Mouse (Mus musculus) cerebellum, adult 11-12 months (tissue): ENCODE results near the gene Usp7.
"Not testable (repeated sequence)": the region's sequence is repeated elsewhere in the genome, so short reads cannot be mapped to it uniquely, and the experiment has no call there.

Experiments used
- DNase-seq: peaks from one replicate; pipeline ENCODE4 v3.0.0; 2022

Gene Usp7

DNA sequence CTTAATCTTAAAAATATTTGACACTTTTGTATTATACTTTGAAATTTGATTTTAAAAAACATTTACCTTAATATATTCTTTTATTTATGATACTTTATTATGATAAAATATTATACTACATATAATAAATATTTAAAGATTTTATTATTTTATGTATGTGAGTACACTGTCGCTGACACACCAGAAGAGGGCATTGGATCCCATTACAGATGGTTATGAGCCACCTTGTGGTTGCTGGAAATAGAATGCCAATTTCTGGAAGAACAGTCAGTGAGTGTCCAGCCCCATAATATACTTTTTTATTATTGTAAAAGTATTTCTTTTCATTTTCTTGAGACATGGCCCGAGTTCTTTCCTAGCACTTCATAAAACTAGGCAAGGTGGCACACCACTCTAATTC is 10.4 kb downstream of the Usp7 start:
- no peak for DNase-seq

DNA sequence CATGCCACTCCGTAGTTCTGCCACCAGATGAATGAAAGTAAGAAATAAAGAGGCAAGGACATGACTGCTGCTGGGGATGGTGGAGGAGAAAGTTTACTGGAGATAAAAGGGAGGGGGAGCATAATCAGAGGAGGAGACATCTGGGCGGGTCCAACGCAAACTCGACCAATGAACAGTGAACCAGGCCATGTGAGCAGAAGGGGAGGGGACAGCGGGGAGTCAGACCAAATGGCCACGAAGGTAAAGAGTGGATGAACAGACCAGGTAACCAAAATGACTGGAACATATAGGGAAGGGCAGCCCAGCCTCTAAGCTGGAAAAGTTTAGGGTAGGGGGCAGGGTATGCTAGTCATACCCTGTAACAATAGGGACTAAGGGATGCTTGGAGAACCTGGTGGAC is 10.9 kb downstream of the Usp7 start:
- DNase-seq, result no peak

DNA sequence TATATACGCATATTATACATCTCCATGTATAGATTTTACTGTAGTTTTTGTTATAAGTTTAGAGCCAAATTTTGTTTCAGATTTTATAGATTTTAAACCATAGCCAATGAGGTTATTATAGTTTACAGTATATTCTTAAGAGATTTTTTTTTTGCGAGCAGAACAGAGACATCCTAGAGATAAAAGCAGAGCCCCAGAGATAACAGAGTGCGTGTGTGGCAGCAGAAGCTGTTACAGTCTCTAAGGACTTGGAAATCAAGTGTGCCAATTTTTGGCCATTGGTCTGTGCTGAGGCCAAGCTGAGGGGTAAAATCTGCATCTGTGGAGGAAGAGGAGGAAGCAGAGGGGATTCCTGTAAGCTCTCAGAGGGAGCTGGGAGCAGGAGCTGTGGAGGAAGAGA is 11.9 kb downstream of the Usp7 start:
- DNase-seq, result no peak

DNA sequence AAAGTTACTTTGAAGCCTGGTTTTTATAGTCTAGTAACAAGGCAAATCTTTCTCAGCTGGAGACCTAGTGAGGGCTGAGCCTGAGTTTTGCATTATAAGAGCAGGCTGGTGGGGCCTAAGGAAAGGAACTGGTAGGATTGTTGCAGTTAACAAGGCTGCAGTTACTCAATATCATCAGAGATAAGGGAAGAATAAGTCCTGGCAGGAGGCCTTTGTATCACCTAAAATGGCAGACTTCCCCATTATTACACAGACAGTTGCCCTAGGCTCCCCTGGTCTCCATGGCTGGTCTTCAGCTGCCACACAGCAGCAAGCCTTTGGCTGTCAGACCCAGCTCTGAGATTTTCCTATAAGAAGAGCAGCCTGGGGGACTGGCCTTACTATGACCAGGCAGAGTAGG is 13.4 kb downstream of the Usp7 start:
- no peak for DNase-seq

- no peak for DNase-seq
These were observed 14.9 kb downstream of the Usp7 start for GRCm38 (mm10) chr16:8777202-8777601.

- no peak for DNase-seq
These were observed 15.5 kb downstream of the Usp7 start for GRCm38 (mm10) chr16:8776634-8777033.

GRCm38 (mm10) chr16:8771086-8771485 is 21.0 kb downstream of the Usp7 start:
- DNase-seq, result no peak

- peak; percentile 7 for DNase-seq
These were observed 21.8 kb downstream of the Usp7 start for GRCm38 (mm10) chr16:8770342-8770741.

DNA sequence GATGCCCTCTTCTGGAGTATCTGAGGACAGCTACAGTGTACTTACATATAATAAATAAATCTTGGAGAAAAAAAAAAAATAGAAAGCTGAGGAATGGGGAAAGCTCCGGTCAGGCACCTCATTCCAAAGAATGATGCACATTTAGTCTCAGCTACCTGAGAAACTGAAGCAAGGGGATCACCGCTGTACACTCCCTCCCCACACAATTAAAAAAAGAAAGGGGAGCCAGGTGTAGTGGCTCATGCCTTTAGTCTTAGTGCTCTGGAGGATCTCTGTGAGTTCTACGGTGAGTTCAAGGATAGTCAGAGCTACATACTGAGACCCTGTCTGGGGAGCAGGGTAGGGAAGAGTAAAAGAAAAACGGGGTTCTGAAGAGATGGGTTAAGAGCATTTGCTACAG is 22.6 kb downstream of the Usp7 start:
- no peak for DNase-seq

DNA sequence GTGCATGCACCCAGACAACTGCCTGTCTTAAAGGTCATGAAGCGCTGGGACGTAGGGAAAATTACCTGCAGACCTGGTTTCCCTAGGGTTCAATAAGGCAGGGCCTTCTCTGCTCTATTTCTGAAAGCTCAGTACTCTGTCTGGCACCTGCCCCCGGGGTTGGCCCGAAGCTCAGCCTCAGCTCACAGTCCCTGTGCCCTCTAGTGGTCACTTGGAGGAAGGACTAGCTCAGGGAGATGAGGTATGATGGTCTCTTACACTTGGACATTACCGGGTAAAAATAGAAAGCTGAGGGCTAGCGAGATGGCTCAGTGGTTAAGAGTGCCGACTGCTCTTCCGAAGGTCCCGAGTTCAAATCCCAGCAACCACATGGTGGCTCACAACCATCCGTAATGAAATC is 23.0 kb downstream of the Usp7 start:
- peak; percentile 82 for DNase-seq

DNA sequence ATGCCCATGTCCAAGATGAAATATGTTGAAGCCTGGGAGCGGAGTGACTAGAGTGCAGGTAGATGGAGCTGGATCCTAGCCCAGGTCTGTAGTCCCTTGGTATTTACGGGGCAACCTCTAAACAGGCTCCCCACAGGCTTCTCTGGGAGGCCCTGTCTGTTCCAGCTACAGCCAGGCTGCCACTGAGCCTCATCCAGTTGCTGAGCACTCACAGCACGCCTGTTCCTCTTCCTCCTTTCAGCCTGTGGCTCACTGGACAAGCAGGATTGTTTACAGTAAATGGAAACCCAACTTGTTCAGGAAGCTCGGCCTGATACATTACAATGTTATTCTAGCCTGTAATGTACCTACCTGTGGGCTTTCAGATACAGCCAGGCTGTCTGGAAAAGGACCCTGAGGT is 23.5 kb downstream of the Usp7 start:
- peak; percentile 32 for DNase-seq

- DNase-seq, result peak; percentile 6
These were observed 24.0 kb downstream of the Usp7 start for GRCm38 (mm10) chr16:8768071-8768470.

GRCm38 (mm10) chr16:8767133-8768052 is 24.7 kb downstream of the Usp7 start:
- no peak for DNase-seq

DNA sequence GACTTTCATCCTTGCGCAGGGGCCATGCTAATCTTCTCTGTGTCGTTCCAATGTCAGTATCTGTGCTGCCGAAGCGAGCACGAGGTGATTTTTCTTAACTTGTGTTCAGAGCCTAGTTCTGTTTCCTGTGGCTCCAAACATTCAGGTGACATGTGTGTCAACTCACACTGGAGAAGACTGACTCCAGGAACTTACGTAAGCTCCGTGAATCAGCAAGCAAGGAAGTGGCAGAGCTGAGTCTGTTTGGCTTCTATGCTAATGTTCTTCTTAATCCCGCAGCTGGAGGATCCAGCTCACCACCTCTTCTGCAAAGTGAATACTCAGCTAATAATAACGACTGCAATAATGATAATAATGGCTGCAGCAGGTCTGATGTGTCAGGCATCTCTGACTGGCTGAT is 25.9 kb downstream of the Usp7 start:
- DNase-seq, result no peak

DNA sequence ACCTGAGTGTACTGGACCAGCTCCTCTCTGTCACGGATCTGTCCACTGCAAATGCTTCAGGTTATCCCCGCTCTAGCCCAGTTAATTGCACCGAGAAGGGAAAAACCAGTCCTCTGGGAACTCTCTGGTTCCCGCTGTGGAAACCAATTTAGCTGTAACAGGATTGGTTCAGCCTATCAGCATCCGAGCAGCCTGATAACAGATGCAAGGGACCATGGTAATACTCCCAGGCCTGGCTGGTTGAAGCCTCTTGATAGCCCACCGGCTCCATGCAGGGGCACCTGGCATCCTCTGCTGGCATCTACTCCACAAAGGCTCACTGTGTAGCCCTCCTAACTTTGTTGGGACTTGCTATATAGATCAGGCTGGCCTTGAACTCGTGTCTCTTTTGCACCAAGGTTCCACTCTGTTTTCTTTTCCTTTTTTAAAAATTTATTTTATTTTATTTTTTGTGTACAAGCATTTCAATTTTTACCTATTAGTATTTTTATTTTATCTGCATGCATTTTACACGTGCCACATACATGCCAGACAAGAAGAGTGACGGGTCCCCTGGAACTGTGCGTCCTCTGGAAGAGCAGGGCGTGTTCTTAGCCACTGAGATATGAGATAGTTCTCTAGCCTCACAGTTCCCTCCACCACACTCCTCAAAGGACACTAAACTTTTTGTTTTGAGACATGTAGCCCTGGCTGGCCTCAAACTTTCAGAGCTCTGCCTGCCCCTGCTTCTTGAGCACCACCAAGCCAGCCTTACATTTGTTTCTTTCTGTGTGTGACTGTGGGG is 27.8 kb downstream of the Usp7 start:
- no peak for DNase-seq

GRCm38 (mm10) chr16:8763028-8763427 is 29.1 kb downstream of the Usp7 start:
- DNase-seq, result no peak

DNA sequence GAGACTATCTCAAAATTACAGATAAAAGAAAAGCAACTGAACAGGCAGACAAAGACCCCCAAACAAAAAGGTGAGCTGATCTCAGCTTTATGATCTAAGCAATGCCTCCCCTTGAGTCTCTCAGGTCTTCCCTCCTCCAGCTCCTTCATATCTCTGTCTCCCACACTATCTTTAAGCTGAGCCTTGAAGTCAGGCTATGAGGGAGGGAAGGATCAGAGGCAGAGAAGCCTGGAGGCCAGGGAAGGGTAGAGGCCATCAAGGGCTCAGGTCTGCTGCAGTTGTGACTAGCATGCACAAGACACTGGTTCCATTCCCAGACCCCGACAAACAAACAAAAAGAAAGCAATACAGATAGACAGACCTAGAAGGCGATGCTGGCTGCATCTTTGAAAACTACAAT is 30.2 kb downstream of the Usp7 start:
- DNase-seq, result no peak

DNA sequence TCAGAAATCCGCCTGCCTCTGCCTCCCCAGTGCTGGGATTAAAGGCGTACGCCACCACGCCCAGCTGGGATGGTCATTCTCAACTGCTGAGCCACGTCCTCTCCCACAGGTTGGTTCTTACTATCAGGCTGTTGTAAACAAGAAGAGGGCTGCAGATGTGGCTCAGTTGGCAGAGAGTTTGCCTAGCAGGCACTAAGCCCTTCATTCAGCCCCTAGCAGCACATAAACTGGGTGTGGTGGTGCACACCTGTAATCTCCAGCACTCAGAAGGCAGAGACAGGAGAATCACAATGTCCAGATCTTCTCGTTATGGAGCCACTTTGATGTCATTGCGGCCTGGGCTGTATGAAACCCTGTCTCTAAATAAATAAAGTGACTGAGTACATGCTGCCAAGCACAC is 31.1 kb downstream of the Usp7 start:
- DNase-seq, result no peak

DNA sequence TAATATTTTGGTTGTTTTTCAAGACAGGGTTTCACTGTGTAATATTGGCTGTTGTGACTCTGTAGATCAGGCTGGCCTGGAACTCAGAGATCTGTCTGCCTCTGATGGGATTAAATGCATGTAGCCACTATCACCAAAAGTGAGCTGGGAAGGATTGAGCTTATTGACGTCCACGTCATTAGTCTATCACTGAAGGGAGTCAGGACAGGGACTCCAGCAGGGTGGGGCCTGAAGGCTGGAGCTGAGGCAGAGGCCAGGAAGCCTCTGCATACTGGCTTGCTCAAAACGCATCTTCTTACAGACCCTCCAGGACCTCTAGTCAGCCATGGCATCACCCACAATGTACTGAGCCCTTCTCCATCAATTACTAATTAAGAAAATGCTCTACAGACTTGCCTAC is 33.1 kb downstream of the Usp7 start:
- DNase-seq, result no peak

DNA sequence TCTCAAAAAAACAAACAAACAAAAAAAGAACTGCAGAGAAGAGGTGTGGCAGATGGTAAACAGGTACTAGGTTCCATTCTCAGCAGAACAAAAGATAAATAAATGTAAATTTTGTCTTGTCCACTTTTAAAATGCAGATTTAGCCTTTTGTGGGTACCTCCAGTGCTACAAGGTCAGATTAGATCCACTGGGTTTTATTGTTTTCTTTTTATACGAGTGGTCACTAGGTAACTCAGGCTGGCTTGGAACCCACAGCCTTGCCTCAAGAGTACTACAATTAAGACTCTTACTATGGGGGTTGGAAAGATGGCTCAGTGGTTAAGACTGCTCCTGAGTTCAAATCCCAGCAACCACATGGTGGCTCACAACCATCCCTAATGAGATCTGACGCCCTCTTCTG is 33.9 kb downstream of the Usp7 start:
- no peak for DNase-seq

- DNase-seq, result not testable (repeated sequence)
These were observed 34.5 kb downstream of the Usp7 start for GRCm38 (mm10) chr16:8757586-8757985.

- no peak for DNase-seq
These were observed 39.8 kb downstream of the Usp7 start for GRCm38 (mm10) chr16:8752334-8752733.

DNA sequence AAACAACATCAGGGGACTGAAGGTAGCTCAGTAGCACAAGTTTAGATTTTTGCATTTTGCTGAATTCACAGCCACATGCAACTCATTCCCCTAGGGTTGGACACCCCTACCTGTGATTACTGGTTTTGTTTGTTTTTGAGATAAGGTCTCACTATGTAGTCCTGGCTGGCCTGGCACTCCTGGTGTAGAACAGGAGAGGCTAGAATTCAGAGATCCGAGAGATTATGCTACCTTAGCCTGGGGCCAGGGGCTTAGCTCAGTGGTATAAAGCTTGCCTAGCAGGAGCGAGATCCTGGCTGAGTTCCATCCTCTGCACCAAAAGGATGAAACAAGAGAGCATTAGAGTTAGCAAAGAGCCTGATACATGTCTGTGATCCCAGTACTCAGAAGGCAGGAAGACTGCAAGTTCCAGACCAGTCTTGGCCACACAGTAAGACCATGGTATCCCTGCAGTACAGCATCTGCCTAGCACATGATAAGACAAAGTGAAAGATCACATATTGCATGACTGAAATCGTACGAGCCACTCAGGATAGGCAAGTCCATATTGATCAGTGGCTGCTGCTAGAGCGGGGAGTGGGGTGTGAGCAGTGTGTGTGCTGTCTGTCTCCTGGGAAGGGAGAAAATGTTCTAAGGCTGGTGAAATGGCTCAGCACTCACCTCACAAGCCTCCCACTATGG is 40.4 kb downstream of the Usp7 start:
- no peak for DNase-seq

DNA sequence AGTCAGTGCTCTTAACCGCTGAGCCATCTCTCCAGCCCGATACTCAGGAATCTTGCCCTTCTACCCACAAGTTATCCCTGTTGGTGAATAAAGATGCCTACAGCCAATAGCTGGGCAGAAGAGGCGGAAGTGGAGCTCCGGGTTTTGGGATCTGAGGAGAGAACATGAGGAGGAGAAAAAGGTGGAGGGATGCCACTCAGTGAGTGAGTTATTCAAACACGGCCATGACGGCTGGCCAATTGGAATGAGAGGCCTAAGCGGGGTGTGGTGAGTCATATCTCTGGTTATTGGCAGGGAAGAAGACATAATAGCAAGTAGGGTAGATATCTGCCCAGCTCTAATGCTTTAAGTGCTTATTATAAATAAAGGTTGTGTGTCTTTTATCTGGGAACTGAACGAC is 43.2 kb downstream of the Usp7 start:
- DNase-seq, result no peak
